Mouse (Mus musculus): ENCODE data around the gene Rsph14.

The Rsph14 gene

GRCm38 (mm10) chr10:75032395-75032794, at the start of gene Rsph14:
Gene Rsph14 (minus strand): TSS chr10:75032586.
- no peak for DNase-seq (ENCODE audit: low read depth in 1 of 2, low spot score in 2 of 2)

DNA sequence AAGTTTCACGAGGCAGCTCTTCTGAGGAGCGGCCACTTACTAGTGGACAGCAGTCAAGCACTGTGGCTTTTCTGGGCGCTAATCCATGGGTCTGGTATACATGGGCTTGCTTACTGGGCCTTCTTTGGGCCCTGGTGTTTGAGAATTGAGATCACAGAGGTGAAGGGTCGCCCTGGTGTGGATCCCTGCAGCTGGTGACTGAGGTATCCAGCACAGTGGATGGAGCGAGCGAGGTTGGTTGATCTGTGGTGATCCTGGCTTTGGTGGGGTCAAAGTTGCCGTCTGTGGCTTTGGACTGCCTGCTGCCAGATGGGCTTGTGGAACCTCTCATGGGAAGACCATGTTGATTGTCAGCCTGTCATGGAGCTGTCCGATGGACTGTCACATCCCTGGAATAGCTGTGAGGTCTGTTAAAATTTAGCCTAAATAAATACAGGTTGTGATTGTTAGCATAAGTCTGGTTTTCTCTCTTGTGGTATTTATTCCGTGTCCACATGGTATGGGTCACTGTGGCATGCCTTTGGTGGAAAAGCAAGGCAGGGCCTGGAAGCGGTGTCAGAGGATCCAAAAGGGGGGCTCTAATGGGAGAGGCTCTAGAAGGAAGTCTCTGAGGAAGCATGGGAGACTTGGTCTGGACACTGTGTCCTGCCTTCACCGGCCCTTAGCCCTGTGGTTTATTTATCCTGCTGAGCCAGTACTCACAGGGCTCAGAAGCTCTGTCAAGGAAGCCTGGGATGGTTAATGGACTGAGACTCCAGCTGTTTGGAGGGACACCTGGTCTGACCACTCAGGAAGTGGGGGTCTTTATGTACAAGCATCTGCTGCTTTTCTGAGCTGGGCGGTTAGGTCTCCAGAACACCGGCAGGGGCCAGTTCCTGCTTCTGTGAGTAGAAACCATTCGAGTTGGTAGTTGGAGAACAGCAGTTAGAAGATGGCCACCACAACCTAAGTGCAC, 46.1 kb upstream of the Rsph14 start:
- DNase-seq (ENCODE audit: low read depth in 1 of 2, low spot score in 2 of 2): no peak

- DNase-seq (ENCODE audit: low read depth in 1 of 2, low spot score in 2 of 2): no peak
Observed at GRCm38 (mm10) chr10:75075665-75076064, 43.3 kb upstream of the Rsph14 start.

- DNase-seq (ENCODE audit: low read depth in 1 of 2, low spot score in 2 of 2): no peak
Observed at GRCm38 (mm10) chr10:75070281-75070976, 38.0 kb upstream of the Rsph14 start.

GRCm38 (mm10) chr10:75068624-75069328, 36.4 kb upstream of the Rsph14 start:
- DNase-seq (ENCODE audit: low read depth in 1 of 2, low spot score in 2 of 2): no peak

- DNase-seq (ENCODE audit: low read depth in 1 of 2, low spot score in 2 of 2): no peak
Observed at GRCm38 (mm10) chr10:75068086-75068485, 35.7 kb upstream of the Rsph14 start.

DNA sequence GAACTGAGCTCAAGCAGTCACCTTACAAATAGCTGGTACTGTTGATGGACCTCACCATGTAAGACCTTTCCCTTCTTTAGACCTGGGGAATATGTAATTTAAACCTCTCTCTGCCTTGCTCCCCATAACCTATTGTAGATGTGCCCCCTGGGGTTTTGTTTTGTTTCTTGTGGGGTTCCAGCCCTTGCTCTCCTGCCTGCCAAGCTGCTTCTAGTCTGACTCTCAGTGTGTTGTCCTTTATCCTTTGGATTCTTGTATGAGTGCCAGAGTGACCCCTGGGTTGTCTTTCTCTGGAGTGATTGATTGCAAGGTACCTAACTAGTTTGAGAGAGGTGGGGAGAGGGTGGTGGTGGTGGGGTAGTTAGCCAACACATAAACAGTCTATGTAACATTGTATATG, 35.1 kb upstream of the Rsph14 start:
- no peak for DNase-seq (ENCODE audit: low read depth in 1 of 2, low spot score in 2 of 2)

DNA sequence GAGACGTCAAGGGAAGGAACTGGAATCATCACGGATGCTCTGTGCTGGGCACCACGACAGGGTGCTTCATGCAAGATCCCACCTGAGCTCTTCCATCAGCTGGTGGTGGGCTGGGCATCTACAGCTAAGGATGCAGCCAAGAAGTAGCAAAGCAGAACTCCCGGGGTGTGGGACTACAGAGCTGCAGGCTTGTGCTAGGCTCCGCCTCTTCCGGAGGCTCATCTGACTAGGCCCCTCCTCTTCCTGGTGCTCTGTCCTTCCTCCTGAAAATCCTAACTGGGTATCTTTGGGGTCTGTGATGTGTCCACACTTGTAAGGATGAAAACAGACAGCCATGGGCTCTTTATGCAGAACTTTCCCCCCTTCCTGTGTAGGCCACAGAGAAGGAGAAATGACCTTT, 33.3 kb upstream of the Rsph14 start:
- DNase-seq (ENCODE audit: low read depth in 1 of 2, low spot score in 2 of 2): no peak

- no peak for DNase-seq (ENCODE audit: low read depth in 1 of 2, low spot score in 2 of 2)
Observed at GRCm38 (mm10) chr10:75063301-75063965, 31.0 kb upstream of the Rsph14 start.

DNA sequence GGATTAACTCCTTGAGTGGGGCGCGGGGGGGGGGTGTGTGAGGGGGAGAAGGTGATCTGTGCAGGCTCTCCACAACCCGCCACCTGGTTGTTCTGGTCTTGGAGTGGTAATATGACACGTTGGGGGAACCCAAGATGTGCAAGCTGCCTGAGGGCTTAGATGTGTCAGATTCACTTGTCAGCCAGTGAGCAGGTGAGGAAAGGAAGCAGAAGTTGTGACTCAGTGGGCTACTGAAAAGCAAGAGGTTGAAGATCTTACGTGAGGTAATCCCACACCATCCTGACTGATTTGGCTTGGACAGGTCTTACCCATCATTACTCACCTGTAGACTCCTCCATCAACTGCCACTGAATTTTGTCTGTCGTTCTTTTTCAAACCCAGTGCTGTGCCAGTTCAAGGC, 30.2 kb upstream of the Rsph14 start:
- no peak for DNase-seq (ENCODE audit: low read depth in 1 of 2, low spot score in 2 of 2)

GRCm38 (mm10) chr10:75062189-75062561, 29.8 kb upstream of the Rsph14 start:
- DNase-seq (ENCODE audit: low read depth in 1 of 2, low spot score in 2 of 2): no peak

DNA sequence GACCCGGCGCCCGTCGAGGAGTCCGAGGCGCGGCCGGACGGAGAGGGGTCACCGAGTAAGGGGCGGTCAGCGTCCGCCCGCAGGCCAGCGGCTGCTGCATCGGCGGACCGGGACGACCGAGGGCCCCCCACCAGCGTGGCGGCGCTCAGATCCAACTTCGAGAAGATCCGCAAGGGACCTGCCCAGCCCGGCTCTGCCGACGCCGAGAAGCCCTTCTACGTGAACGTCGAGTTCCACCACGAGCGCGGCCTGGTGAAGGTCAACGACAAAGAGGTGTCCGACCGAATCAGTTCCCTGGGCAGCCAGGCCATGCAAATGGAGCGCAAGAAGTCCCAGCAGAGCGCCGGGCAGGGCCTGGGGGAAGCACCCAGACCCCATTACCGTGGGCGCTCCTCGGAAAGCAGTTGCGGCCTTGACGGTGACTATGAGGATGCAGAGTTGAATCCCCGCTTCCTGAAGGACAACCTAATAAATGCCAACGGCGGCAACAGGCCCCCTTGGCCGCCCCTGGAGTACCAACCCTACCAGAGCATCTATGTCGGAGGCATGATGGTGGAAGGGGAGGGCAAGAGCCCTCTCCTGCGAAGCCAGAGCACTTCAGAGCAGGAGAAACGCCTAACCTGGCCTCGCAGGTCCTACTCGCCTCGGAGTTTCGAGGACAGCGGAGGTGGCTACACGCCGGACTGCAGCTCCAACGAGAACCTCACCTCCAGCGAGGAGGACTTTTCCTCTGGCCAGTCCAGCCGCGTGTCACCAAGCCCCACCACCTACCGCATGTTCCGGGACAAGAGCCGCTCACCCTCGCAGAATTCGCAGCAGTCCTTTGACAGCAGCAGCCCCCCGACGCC, 29.2 kb upstream of the Rsph14 start:
- no peak for DNase-seq (ENCODE audit: low read depth in 1 of 2, low spot score in 2 of 2)

GRCm38 (mm10) chr10:75060843-75061235, 28.5 kb upstream of the Rsph14 start:
- no peak for DNase-seq (ENCODE audit: low read depth in 1 of 2, low spot score in 2 of 2)

GRCm38 (mm10) chr10:75060217-75060842, 27.9 kb upstream of the Rsph14 start, which contains the start of gene Bcr:
Gene Bcr (plus strand): TSS chr10:75060592.
- peak; percentile 56 to 60 for DNase-seq (ENCODE audit: low read depth in 1 of 2, low spot score in 2 of 2)

DNA sequence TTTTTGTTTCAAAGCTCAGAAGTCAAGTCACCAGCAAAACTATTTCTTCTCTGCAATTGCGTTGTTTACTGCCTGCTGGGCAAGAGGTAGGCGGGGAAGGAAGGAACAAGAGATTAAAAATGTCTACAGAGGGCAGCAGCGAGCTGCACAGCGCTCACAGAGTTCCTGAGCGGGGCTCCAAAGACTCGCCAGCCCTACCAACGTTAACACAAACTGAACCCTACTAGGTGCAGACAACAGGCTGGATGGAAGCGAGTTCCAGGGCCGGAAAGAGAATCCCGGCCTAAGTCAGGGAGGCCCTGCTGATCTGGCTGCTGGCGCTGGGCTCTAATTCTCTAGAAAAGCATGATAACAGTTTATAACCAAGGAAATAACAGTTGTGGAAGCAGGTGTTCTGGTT, 27.0 kb upstream of the Rsph14 start:
- DNase-seq (ENCODE audit: low read depth in 1 of 2, low spot score in 2 of 2): peak in 1 of 2 experiments; percentile 48

- DNase-seq (ENCODE audit: low read depth in 1 of 2, low spot score in 2 of 2): no peak
Observed at GRCm38 (mm10) chr10:75058761-75059395, 26.5 kb upstream of the Rsph14 start.

- DNase-seq (ENCODE audit: low read depth in 1 of 2, low spot score in 2 of 2): no peak
Observed at GRCm38 (mm10) chr10:75058336-75058735, 25.9 kb upstream of the Rsph14 start.

DNA sequence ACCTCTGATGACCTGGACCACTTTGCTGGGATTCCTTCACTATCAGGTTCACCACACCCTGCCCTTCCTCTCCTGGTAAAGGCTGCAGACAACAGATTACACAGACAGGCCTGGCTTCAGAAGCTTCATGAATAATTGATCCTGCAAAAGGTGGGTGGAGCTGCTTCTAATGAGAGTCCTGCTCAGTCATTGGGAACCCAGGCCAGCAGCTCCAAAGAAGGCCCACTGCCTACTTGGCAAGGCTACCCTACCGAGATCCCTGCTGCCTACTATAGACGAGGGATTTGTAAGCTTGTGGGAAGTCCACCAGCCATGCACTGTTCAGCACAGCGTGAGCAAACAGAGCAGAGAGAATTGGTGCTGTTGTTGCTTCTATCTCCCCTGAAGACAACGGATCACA, 23.9 kb upstream of the Rsph14 start:
- DNase-seq (ENCODE audit: low read depth in 1 of 2, low spot score in 2 of 2): no peak

DNA sequence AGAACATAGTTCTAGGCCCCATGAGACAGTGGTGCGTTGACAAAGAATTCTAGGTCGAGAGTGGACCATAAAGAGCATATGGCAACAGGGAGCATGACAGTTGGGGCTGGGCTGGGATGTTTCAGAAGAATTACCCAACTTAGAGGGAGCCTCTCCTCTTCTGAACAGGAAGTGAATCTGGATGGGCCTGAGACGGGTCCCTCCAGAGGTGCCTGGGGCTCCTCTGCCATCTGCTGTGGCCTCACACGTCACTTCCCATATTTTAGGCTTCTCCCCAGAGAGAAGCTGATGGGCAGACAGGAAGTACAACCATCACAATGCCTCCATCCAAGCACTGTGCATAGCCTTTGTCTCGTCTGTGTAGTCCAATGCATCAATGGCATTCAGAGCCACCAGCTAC, 23.3 kb upstream of the Rsph14 start:
- DNase-seq (ENCODE audit: low read depth in 1 of 2, low spot score in 2 of 2): peak; percentile 57 to 74
